Mouse (Mus musculus): ENCODE measurements around the gene Exoc8.

Exoc8 gene

DNA sequence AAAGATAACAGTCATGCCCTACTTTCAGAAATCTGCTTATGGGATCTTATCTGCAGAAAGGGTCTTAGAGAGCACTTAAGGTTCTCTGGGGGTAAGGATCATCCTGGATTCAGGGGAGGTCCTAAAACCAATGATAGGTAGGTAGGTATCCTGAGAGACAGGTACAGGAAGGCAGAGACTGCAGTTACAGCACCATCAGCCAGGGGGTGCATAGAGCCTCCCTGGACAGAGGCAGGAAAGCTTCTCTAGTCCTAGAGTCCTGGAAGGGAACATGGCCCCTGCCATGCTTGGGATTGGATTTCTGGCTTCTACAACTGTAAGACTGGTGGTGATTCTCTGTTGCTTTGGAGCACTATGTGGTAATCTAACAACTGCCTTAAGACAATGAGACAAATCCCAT lies 38.0 kb downstream of the Exoc8 start:
- no peaks in the 10 kb centered on the region for H3K9me3 ChIP-seq (ENCODE audit: low read length)
- H3K36me3 ChIP-seq (ENCODE audit: insufficient read depth, low read length) = peaks cover 74% of the 10 kb centered on the region
- peaks cover 76% of the 10 kb centered on the region for H3K4me1 ChIP-seq (replicated peaks; ENCODE audit: low read depth, low read length)
- TF ChIP-seq POU5F1 (IDR thresholded peaks at IDR 0.05; ENCODE audit: borderline replicate concordance, low read length) (no peak), CTCF (conservative IDR thresholded peaks at IDR 0.05; ENCODE audit: low read length) (peak; percentile 76), NANOG (IDR thresholded peaks at IDR 0.05; ENCODE audit: borderline replicate concordance, low read length) (no peak)
- H3K27me3 ChIP-seq (ENCODE audit: insufficient read depth, low read length) = no peaks in the 10 kb centered on the region
- no peak overlapping the region for H3K4me3 ChIP-seq (replicated peaks; ENCODE audit: low read length)

DNA sequence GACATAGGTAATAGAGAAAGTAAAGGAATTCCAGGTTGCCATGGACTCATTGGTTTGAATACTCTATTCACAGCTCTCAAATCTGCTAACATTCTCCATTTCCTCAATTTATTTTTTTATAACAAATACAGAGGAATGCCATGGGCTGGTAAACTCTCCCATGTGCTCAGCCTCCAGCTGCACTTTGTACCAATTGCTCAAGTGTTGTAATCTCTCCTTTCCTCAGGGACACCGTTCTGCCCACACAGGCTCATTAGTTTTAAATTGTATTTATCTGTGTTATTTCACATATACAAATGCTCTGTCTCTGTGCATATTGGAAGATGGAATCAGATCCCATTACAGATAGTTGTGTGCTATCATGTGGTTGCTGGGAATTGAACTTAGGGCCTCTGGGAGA lies 44.0 kb downstream of the Exoc8 start:
- no peaks in the 10 kb centered on the region for H3K27me3 ChIP-seq (ENCODE audit: insufficient read depth, low read length)
- no peak for TF ChIP-seq NANOG (IDR thresholded peaks at IDR 0.05; ENCODE audit: borderline replicate concordance, low read length)
- no peak for TF ChIP-seq POU5F1 (IDR thresholded peaks at IDR 0.05; ENCODE audit: borderline replicate concordance, low read length)
- TF ChIP-seq CTCF (conservative IDR thresholded peaks at IDR 0.05; ENCODE audit: low read length) = no peak
- H3K36me3 ChIP-seq (ENCODE audit: insufficient read depth, low read length) = peaks cover 63% of the 10 kb centered on the region
- no peak overlapping the region for H3K4me3 ChIP-seq (replicated peaks; ENCODE audit: low read length)
- no peaks in the 10 kb centered on the region for H3K9me3 ChIP-seq (ENCODE audit: low read length)
- H3K4me1 ChIP-seq (replicated peaks; ENCODE audit: low read depth, low read length) = peaks cover 38% of the 10 kb centered on the region

DNA sequence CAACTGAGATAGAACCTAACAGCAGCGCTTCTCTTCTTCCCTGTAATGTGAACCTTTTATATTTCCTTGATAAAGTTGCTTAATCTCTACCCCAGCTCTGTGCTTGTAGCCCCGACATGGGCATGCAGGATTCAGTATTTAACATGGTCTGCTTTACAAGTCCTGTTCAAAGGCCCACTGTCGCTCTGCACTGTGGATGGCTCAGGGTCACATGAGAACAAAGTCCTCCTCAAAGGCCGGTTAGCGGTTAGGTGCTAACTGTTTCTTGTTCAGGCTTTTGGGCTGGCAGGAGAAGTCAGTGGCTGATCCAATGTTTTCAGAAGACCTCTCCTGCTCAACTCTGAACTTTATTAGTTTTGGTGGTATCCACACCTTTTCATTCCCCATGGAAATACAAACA lies 51.9 kb downstream of the Exoc8 start:
- H3K9me3 ChIP-seq (ENCODE audit: low read length) = no peaks in the 10 kb centered on the region
- TF ChIP-seq NANOG (IDR thresholded peaks at IDR 0.05; ENCODE audit: borderline replicate concordance, low read length) (no peak), CTCF (conservative IDR thresholded peaks at IDR 0.05; ENCODE audit: low read length) (no peak), POU5F1 (IDR thresholded peaks at IDR 0.05; ENCODE audit: borderline replicate concordance, low read length) (no peak)
- no peaks in the 10 kb centered on the region for H3K27me3 ChIP-seq (ENCODE audit: insufficient read depth, low read length)
- H3K36me3 ChIP-seq (ENCODE audit: insufficient read depth, low read length) = peaks cover 53% of the 10 kb centered on the region
- peaks cover 38% of the 10 kb centered on the region for H3K4me1 ChIP-seq (replicated peaks; ENCODE audit: low read depth, low read length)
- H3K4me3 ChIP-seq (replicated peaks; ENCODE audit: low read length) = no peak overlapping the region

DNA sequence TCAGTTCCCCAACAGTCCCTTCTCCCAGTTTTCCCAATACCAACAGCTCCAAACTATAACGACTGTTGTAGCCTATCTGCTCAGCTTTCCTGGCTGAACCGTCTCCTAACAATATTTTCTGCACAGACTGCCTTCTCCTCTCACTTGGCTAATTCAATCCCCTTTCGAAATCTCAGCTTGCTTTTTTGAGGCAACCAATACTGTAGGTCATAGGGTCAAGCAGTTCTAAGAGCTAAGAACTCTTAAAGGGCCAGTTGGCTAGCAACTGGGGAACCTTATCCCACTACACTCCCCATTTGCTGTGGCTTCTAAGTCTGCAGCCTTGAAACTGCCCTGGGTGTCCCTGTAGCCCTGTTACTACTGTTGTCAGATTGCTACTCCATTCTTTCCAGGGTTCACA lies 52.4 kb downstream of the Exoc8 start:
- peaks cover 57% of the 10 kb centered on the region for H3K36me3 ChIP-seq (ENCODE audit: insufficient read depth, low read length)
- peaks cover 40% of the 10 kb centered on the region for H3K4me1 ChIP-seq (replicated peaks; ENCODE audit: low read depth, low read length)
- H3K27me3 ChIP-seq (ENCODE audit: insufficient read depth, low read length) = no peaks in the 10 kb centered on the region
- no peak overlapping the region for H3K4me3 ChIP-seq (replicated peaks; ENCODE audit: low read length)
- TF ChIP-seq NANOG (IDR thresholded peaks at IDR 0.05; ENCODE audit: borderline replicate concordance, low read length) (no peak), POU5F1 (IDR thresholded peaks at IDR 0.05; ENCODE audit: borderline replicate concordance, low read length) (no peak), CTCF (conservative IDR thresholded peaks at IDR 0.05; ENCODE audit: low read length) (no peak)
- H3K9me3 ChIP-seq (ENCODE audit: low read length) = no peaks in the 10 kb centered on the region

All from E14TG2a.4 (cell line).